Mouse (Mus musculus) limb, embryonic 12.5 days (tissue): ENCODE data around the gene Cand1. TPM values are rescaled to one million over a fixed set of nuclear protein-coding genes. Genes with fewer than 3 reads are reported as not detected.

ENCODE experiments used
- ATAC-seq: fragments of 200-750 bp; cut with Nextera tagmentation; 2 replicates; pipeline ENCODE4 v1.8.0; 2017; ENCODE audit warnings: low read depth, moderate TSS enrichment; ENCODE audit not compliant: insufficient number of reproducible peaks, insufficient read depth, low FRiP score, low TSS enrichment
- H3K27ac ChIP-seq: fragments of 300-500 bp; sonication (generic); 2 replicates; pipeline ENCODE4 v1.5.1; 2016; ENCODE audit warnings: mild to moderate bottlenecking, moderate library complexity
- H3K27me3 ChIP-seq: fragments of 300-500 bp; sonication (generic); 2 replicates; pipeline ENCODE4 v1.6.1; 2016; ENCODE audit warnings: mild to moderate bottlenecking, moderate library complexity
- H3K36me3 ChIP-seq: fragments of 300-500 bp; sonication (generic); 2 replicates; pipeline ENCODE4 v1.6.1; 2016; ENCODE audit warnings: mild to moderate bottlenecking, moderate library complexity
- H3K4me1 ChIP-seq: fragments of 300-500 bp; sonication (generic); replicated peaks from 2 replicates; pipeline ENCODE4 v1.6.1; 2016
- H3K4me2 ChIP-seq: fragments of 300-500 bp; sonication (generic); 2 replicates; pipeline ENCODE4 v1.6.1; 2016; ENCODE audit warnings: mild to moderate bottlenecking, moderate library complexity
- H3K4me3 ChIP-seq: fragments of 300-500 bp; sonication (generic); replicated peaks from 2 replicates; pipeline ENCODE4 v1.5.1; 2016; ENCODE audit warnings: mild to moderate bottlenecking
- H3K9ac ChIP-seq: fragments of 300-500 bp; sonication (generic); replicated peaks from 2 replicates; pipeline ENCODE4 v1.6.1; 2016; ENCODE audit warnings: mild to moderate bottlenecking, moderate library complexity
- H3K9me3 ChIP-seq: fragments of 300-500 bp; sonication (generic); 2 replicates; pipeline ENCODE4 v1.6.1; 2016; ENCODE audit warnings: mild to moderate bottlenecking, moderate library complexity
- WGBS: fragments of 180-500 bp; shearing (Covaris S2); methylation state at CpG from one replicate; pipeline ENCODE4 v1.1.7; 2016; 5-methylcytosine and 5-hydroxymethylcytosine counted together
- polyA plus RNA-seq: library from polyadenylated mRNA; unstranded; fragments of >200 nt; fragmentation: Nextera tagmentation; extraction: Ambion mirVana; gene quantifications from 2 replicates; pipeline ENCODE4 v1.2.1, GENCODE M21; 2016

Cand1 gene
- polyA plus RNA-seq, 1 experiment from 2014 or later = 114 TPM

DNA sequence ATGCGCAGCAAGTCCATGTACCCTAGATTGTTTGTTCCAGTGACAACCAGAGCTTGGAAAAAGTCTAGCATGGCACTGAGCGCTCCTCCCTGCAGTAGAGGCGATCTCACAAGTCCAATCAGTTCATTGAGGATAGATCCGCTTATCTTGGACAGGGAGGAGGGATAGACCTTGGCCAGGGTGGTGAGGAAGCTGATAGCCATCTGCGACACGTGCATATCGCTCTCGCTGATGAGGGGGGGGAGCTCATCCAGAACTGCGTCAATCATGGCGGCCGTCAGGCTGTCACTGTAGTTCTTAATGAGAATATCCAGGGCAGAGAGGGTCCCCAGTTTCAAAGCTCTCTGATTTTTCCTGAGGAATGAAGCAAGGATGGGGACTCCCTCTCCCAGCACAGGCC is 28.6 kb downstream of the Cand1 start:
- Histone ChIP-seq H3K4me3 (no peak overlapping the region), H3K27ac (no peak overlapping the region), H3K9me3 (no peaks in the 10 kb centered on the region), H3K27me3 (no peaks in the 10 kb centered on the region), H3K9ac (no peak overlapping the region), H3K36me3 (peaks cover 90% of the 10 kb centered on the region), H3K4me1 (no peaks in the 10 kb centered on the region), H3K4me2 (no peak overlapping the region)
- no peak for ATAC-seq
- 88% methylated on average over 11 of the region's 11 CpGs for WGBS

DNA sequence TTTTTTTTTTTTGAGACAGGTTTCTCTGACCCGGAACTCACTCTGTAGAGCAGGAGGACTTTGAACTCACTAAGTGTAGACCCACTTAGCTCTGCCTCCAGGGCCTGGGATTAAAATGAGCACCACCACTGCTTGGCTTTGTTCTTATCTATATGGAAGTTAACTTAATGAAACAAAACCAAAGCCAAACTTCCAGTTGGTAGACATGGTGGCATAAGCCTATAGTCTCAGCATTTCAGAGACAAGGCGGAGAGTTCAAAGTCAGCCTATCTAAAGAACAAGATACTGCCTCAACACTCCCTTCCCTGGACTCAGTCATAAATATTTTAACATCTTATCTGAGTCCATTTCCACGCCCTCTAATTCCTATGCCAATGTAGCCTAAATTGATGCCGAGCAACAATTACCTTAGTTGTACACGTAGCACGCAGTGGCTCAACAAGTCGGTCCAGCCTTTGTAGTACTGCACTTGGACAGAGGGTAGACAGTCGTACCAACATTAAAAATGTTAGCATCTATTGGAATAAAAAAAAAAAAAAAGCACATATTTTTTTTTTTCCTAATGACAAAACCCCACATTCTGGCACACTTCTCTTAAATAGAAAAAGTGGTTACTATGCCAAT is 33.4 kb downstream of the Cand1 start:
- no peaks in the 10 kb centered on the region for H3K9me3 ChIP-seq
- no peak overlapping the region for H3K9ac ChIP-seq
- WGBS = 95% methylated on average over 8 of the region's 8 CpGs
- no peak for ATAC-seq
- no peaks in the 10 kb centered on the region for H3K27me3 ChIP-seq
- H3K4me1 ChIP-seq = no peaks in the 10 kb centered on the region
- H3K4me2 ChIP-seq = no peak overlapping the region
- no peak overlapping the region for H3K27ac ChIP-seq
- H3K4me3 ChIP-seq = no peak overlapping the region
- H3K36me3 ChIP-seq = peaks cover 96% of the 10 kb centered on the region

DNA sequence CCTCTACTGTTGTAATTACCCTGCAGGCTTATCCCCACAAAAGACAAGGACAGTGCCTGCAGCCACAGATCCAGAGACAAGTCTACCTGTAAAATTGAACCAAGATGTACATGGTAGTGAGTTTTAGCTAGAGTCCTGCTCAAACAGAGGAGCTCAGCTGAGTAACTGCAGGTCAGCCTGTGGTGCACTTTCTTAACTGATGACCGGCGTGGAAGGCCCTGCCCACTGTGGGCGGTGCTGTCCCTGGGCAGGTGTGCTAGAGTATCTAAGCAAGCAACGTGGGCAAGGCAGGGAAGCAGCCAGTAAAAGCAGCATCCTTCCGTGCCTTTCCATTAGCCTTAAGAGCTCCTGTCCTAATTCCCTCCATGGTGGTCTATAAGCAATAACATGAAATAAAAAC is 34.6 kb downstream of the Cand1 start:
- Histone ChIP-seq H3K4me3 (no peak overlapping the region), H3K4me1 (no peaks in the 10 kb centered on the region), H3K9ac (no peak overlapping the region), H3K27me3 (no peaks in the 10 kb centered on the region), H3K9me3 (no peaks in the 10 kb centered on the region), H3K4me2 (no peak overlapping the region), H3K36me3 (peaks cover 92% of the 10 kb centered on the region), H3K27ac (no peak overlapping the region)
- no peak for ATAC-seq
- 88% methylated on average over 5 of the region's 5 CpGs for WGBS

DNA sequence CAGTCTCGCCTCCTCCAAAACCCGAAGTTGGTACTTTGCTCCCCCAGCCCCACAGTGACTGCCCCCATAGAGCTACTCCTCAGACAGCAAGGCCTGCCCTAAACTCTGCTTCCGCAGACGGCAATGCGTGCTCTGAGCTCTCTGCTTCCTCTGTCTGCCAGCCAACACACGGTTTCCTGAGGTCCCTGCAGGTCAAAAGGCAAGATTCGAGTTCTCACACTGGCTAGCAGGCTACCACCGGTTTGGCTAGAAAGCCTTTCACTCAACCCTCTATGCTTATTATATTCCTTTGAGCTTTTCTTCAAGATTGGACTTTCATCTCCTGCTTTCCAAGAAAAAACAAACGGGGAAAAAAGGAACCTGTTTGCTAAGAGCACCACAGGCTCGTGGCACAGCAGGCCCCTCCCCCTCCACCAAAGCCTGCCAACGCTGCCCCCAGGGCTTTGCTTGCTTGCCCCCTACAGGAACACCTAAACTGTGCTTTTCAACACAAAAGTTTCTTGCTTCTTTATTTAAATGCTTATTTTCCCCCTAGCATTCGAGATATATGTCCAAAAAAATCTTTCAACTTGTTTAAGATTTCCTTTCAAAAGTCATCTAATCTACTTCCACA is 35.4 kb downstream of the Cand1 start:
- no peak overlapping the region for H3K4me2 ChIP-seq
- H3K4me1 ChIP-seq = no peaks in the 10 kb centered on the region
- WGBS = 85% methylated on average over 12 of the region's 12 CpGs
- H3K36me3 ChIP-seq = peaks cover 92% of the 10 kb centered on the region
- no peak overlapping the region for H3K4me3 ChIP-seq
- no peak for ATAC-seq
- H3K9ac ChIP-seq = no peak overlapping the region
- no peaks in the 10 kb centered on the region for H3K27me3 ChIP-seq
- H3K9me3 ChIP-seq = no peaks in the 10 kb centered on the region
- no peak overlapping the region for H3K27ac ChIP-seq

DNA sequence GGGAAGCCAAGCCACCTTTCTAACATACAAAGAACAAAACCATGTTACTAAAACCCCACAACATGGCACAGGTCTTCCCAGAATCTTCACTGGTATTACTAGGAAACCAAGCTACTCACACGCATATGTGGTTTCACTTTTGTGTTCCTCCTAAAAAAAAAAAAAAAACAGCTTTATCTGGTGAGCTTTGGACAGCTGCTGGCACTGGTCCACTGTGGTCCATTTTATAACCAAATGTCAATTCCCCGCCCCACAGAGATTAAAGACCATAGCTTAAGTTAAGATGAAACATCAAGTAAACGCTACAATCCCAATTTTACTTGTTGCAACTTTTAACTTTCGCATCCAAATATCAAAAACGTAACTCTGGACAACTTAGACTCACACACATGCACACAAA is 40.0 kb downstream of the Cand1 start:
- Histone ChIP-seq H3K27me3 (no peaks in the 10 kb centered on the region), H3K9ac (no peak overlapping the region), H3K4me1 (no peaks in the 10 kb centered on the region), H3K36me3 (peaks cover 85% of the 10 kb centered on the region), H3K9me3 (0 out of 2 replicates have a peak, but pooled peaks cover 3% of the 10 kb centered on the region), H3K4me2 (no peak overlapping the region), H3K27ac (no peak overlapping the region), H3K4me3 (no peak overlapping the region)
- 96% methylated on average over 5 of the region's 5 CpGs for WGBS
- ATAC-seq = no peak

DNA sequence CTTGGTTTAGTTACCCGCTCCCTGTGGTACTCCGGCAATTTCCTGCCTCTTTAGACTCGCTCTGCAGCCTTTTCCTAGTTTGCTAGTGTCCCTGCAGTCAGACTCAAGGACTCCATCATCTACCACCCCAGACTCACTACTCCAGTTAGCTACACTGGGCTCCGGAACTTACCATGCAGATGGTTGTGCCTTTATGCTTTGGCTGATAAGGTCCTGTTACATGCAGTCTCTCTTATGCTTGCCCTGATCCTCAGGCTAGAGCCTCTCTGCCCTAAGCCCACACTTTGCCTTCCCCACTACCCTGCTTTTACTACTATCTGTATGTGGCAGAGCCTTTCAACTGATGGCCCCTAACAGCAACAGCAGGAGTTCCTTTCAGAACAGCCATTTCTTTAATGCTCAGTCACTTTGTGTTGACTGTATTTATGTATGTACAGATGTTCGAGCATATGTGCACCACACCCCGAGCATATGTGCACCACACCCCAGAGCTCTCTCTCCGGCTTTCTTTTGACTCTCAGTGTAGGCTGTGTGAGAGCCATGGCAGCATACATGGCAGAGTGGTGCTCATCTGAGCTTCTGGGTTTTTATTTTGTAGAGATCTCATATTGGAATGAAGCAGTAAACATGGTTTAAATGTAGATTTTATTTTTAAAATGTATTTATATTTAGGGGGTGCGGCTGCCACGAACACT is 41.5 kb downstream of the Cand1 start:
- Histone ChIP-seq H3K27ac (no peak overlapping the region), H3K4me3 (no peak overlapping the region), H3K9me3 (0 out of 2 replicates have a peak, but pooled peaks cover 3% of the 10 kb centered on the region), H3K36me3 (peaks cover 70% of the 10 kb centered on the region), H3K27me3 (no peaks in the 10 kb centered on the region), H3K9ac (no peak overlapping the region), H3K4me2 (no peak overlapping the region), H3K4me1 (no peaks in the 10 kb centered on the region)
- 95% methylated on average over 9 of the region's 9 CpGs for WGBS
- no peak for ATAC-seq

DNA sequence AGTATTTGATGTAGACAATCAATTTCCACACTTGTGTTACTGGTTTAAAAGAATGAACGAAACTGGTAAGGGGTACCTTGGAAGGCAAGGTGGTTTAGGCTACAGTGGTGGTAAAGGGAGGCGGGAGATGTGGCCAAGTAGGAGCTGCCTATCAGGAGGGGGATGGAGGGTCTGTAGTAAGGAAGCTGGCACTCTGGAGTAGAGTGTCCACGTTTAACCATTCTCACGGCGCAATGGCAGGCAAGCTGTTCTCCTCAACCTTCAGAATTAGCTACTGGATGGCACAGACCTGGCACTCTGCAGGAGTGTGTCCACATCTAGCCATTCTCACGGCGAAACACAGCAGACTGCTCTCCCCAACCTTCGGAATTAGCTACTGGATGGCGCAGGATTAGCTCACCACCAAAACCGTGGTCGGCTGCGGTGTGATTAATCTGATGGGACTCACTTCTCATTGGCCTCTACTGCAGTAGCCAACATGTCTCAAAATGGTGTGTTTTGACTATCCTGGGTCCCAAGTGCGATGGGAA is 42.2 kb downstream of the Cand1 start:
- Histone ChIP-seq H3K36me3 (peaks cover 64% of the 10 kb centered on the region), H3K9ac (no peak overlapping the region), H3K4me2 (no peak overlapping the region), H3K27ac (no peak overlapping the region), H3K4me1 (no peaks in the 10 kb centered on the region), H3K4me3 (no peak overlapping the region), H3K9me3 (0 out of 2 replicates have a peak, but pooled peaks cover 3% of the 10 kb centered on the region), H3K27me3 (no peaks in the 10 kb centered on the region)
- ATAC-seq = no peak
- 95% methylated on average over 13 of the region's 13 CpGs for WGBS

DNA sequence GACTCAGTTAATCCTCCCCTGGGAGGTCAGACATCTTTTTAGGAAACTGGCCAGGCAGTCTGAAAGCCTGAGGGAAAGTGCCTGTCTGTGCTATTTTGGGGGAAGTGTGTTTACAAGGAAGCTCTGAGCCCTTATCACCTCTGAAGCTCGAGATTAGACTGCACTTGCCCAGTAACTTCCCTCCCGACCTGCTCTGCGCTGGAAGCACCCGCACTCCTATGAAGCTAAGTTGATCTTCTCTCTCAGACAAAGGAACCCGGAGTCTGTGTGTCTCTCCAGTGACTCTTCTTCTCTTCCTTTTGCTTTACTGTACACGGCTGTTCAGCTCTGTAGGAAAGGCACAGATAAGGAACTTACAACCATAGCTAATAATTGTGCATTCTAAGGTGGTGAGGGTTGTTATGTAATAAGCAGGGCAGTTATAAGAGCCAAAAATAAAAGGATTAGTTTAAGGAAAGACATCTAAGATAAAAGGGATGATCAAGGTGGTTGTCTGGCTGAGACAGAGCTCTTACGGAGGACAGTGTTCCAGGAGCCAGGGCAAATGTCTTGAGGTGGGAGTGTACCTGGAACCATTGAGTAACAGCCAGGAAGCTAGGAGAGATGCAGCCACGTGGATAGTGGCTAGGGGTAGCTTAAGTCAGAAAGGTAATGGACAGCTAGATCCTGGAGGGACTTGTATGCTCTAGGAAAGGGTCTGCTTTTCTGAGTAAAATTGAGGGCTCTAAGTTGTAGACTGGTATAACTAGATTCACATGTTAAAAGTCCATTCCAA is 47.1 kb downstream of the Cand1 start:
- 71% methylated on average over 8 of the region's 8 CpGs for WGBS
- Histone ChIP-seq H3K27me3 (no peaks in the 10 kb centered on the region), H3K4me1 (no peaks in the 10 kb centered on the region), H3K4me3 (no peak overlapping the region), H3K4me2 (no peak overlapping the region), H3K9ac (no peak overlapping the region), H3K27ac (no peak overlapping the region), H3K9me3 (0 out of 2 replicates have a peak, but pooled peaks cover 3% of the 10 kb centered on the region), H3K36me3 (peaks cover 20% of the 10 kb centered on the region; the same call in 1 of the 2 replicates)
- no peak for ATAC-seq

DNA sequence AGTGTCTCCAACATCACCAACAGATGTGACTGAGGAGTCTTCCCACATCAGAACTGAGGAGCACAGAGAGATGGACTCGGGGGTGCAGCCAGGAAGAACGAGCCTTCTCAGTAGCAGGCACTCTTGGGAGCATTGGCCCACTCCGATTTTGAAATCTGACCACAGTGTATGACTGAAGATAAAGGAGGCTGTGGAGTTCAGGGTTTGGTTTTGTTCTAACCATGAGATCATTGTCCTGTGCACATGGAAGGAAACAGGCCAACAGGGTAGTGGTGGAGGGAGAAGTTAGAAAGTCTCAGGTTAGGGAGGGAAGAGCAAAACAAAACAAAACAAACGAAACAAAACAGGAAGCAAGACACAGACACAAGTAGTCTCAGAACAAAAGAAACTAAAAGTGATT is 52.1 kb downstream of the Cand1 start:
- WGBS = 78% methylated on average over 4 of the region's 4 CpGs
- Histone ChIP-seq H3K4me2 (no peak overlapping the region), H3K4me1 (no peaks in the 10 kb centered on the region), H3K4me3 (no peak overlapping the region), H3K36me3 (no peaks in the 10 kb centered on the region), H3K9me3 (no peaks in the 10 kb centered on the region), H3K27ac (no peak overlapping the region), H3K27me3 (no peaks in the 10 kb centered on the region), H3K9ac (no peak overlapping the region)
- no peak for ATAC-seq

DNA sequence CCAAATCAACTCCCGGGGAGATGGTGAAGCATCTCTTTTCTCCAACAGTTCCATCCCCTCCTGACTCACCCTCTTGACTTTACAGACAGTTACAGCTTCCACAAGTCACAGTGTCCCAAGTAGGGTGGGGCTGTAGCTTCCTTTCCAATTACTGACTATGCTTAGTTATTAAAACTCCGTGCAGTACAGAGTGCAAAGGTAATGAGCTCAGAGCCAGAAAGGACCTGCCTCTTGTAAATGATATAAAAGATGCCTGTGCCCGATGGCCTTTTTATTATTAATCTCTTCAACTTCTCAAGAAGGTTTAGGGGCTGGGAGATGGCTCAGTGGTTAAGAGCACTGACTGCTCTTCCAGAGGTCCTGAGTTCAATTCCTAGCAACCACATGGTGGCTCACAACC is 70.2 kb downstream of the Cand1 start:
- 79% methylated on average over 3 of the region's 3 CpGs for WGBS
- Histone ChIP-seq H3K9me3 (0 out of 2 replicates have a peak, but pooled peaks cover 3% of the 10 kb centered on the region), H3K4me1 (no peaks in the 10 kb centered on the region)

DNA sequence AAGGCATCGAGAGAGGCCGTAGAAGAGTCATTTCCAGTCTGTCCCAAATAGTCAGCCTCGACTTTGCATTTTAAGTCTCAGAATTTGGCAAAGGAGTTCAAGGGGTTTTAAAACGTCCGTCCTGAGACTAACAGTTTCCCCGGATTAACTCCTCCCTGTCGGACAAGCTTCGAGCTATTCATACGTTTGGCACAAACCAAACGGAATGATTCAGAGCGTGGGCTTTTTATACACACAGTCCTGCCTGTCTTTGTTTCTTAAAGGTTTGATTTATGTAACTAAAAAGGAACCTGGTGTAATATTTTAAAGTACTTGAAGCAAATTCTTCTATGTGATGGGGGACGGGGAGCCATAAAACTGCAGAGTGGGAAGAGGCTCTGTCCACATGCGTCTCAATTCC is 70.6 kb downstream of the Cand1 start:
- ATAC-seq = no peak
- 80% methylated on average over 13 of the region's 13 CpGs for WGBS

More for the DNA sequence above, 70.2 kb downstream of the Cand1 start:
- H3K4me2 ChIP-seq = no peak overlapping the region
- H3K27me3 ChIP-seq = no peaks in the 10 kb centered on the region
- H3K27ac ChIP-seq = no peak overlapping the region
- no peak overlapping the region for H3K9ac ChIP-seq
- ATAC-seq = no peak
- H3K36me3 ChIP-seq = no peaks in the 10 kb centered on the region
- no peak overlapping the region for H3K4me3 ChIP-seq

More for the DNA sequence above, 70.6 kb downstream of the Cand1 start:
- Histone ChIP-seq H3K4me3 (no peak overlapping the region), H3K36me3 (no peaks in the 10 kb centered on the region), H3K9me3 (0 out of 2 replicates have a peak, but pooled peaks cover 3% of the 10 kb centered on the region), H3K4me1 (no peaks in the 10 kb centered on the region), H3K4me2 (no peak overlapping the region), H3K27me3 (no peaks in the 10 kb centered on the region), H3K27ac (no peak overlapping the region), H3K9ac (no peak overlapping the region)
